ENCODE assay signal across 9 mouse cellular contexts in the genomic region with DNA sequence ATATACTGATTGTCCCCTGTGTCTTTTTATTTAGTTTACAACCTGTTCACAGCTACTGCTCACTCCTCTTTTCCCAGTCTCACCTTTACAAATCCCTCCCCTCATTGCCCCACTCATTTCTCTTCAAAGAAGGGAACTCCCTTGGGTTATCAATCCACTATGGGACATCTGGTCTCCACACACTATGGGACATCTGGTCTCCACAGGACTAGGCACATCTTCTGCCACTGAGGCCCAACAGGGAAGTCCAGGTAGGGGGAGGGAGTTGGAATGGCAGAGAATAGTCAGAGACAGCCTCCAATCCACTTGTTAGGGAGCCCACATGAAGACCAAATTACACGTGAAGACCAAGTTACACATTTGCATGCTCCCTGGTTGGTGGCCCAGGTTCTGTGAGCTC. TPM values are rescaled to one million over a fixed set of nuclear protein-coding genes. Genes with fewer than 3 reads are reported as not detected.
DNase-seq lines count a peak whose midpoint lies in the region; ATAC-seq and TF ChIP-seq lines count a peak whose summit lies in the region.
"Had no signal": no experiment of that assay in that cellular context is flagged by ENCODE, and none has a peak within 500 bp of the region (broad histone marks: within the 10 kb centered on the region; RNA-seq: fewer than 3 reads in every experiment).

No protein-coding gene starts in this region.

- DNase-seq in lung, postnatal 36 days: no peak
- no peak for DNase-seq in forebrain, postnatal 0 days
- DNase-seq in Muller cell, postnatal 12 days (ENCODE audit: inconsistent ontology term): no peak
- DNase-seq in cerebellum, adult 8-10 months: no peak
- no peak for DNase-seq in ovary, adult 18-20 months (ENCODE audit: low spot score)
- DNase-seq: thymus, postnatal 4 days had no signal

- H3K27ac ChIP-seq in lung, embryonic 16.5 days (ENCODE audit: low read length): no peak overlapping the region
- H3K27ac ChIP-seq in forebrain, postnatal 0 days (ENCODE audit: low read depth, low read length): no peak overlapping the region
- H3K27ac ChIP-seq in limb, embryonic 15.5 days: no peak overlapping the region
- H3K27ac ChIP-seq in stomach, embryonic 15.5 days: no peak overlapping the region

- H3K9me3 ChIP-seq in lung, embryonic 16.5 days (ENCODE audit: control insufficient read depth, low read length): no peaks in the 10 kb centered on the region
- H3K9me3 ChIP-seq in forebrain, postnatal 0 days (ENCODE audit: low read length): no peaks in the 10 kb centered on the region
- no peaks in the 10 kb centered on the region for H3K9me3 ChIP-seq in limb, embryonic 15.5 days
- H3K9me3 ChIP-seq in stomach, embryonic 15.5 days: no peaks in the 10 kb centered on the region

- no peak overlapping the region; the same call in 1 of the 2 replicates for H3K4me3 ChIP-seq in lung, embryonic 16.5 days (ENCODE audit: low read length)
- H3K4me3 ChIP-seq in forebrain, postnatal 0 days (ENCODE audit: low read depth, low read length): peak overlapping the region; percentile 42
- peak overlapping the region; percentile 39; the same call in 1 of the 2 replicates for H3K4me3 ChIP-seq in limb, embryonic 15.5 days
- H3K4me3 ChIP-seq in stomach, embryonic 15.5 days (replicated peaks): peak overlapping the region; percentile 40

- no peaks in the 10 kb centered on the region for H3K4me1 ChIP-seq in lung, embryonic 16.5 days (replicated peaks; ENCODE audit: control insufficient read depth, insufficient read depth, low read length)
- H3K4me1 ChIP-seq in forebrain, postnatal 0 days (ENCODE audit: insufficient read depth): no peaks in the 10 kb centered on the region
- peaks cover 7% of the 10 kb centered on the region; the same call in 1 of the 2 replicates for H3K4me1 ChIP-seq in limb, embryonic 15.5 days
- H3K4me1 ChIP-seq in stomach, embryonic 15.5 days: no peaks in the 10 kb centered on the region

- no peaks in the 10 kb centered on the region for H3K27me3 ChIP-seq in lung, embryonic 16.5 days (ENCODE audit: control insufficient read depth, insufficient read depth, low read depth, low read length)
- no peaks in the 10 kb centered on the region for H3K27me3 ChIP-seq in forebrain, postnatal 0 days (ENCODE audit: insufficient read depth, low read length)
- peaks cover 15% of the 10 kb centered on the region for H3K27me3 ChIP-seq in limb, embryonic 15.5 days
- no peaks in the 10 kb centered on the region for H3K27me3 ChIP-seq in stomach, embryonic 15.5 days (replicated peaks)

- ATAC-seq in lung, embryonic 16.5 days (ENCODE audit: low read depth): no peak
- ATAC-seq in forebrain, postnatal 0 days: no peak
- no peak for ATAC-seq in limb, embryonic 15.5 days (ENCODE audit: insufficient number of reproducible peaks, low FRiP score, low TSS enrichment, low read depth)
- ATAC-seq in stomach, embryonic 15.5 days (ENCODE audit: insufficient read depth, low FRiP score, low read depth): no peak

- WGBS in lung, embryonic 16.5 days: 40% methylated on average over 1 of the region's 1 CpGs
- WGBS in forebrain, postnatal 0 days: 63% methylated on average over 1 of the region's 1 CpGs
- whole genome bisulfite sequencing in limb, embryonic 15.5 days: 47% methylated on average over 1 of the region's 1 CpGs
- 65% methylated on average over 1 of the region's 1 CpGs for WGBS in stomach, embryonic 15.5 days

- H3K36me3 ChIP-seq in lung, embryonic 16.5 days (ENCODE audit: control insufficient read depth, insufficient read depth, low read length): no peaks in the 10 kb centered on the region
- H3K36me3 ChIP-seq in forebrain, postnatal 0 days (ENCODE audit: insufficient read depth): no peaks in the 10 kb centered on the region
- H3K36me3 ChIP-seq in limb, embryonic 15.5 days: no peaks in the 10 kb centered on the region
- H3K36me3 ChIP-seq in stomach, embryonic 15.5 days: no peaks in the 10 kb centered on the region

- no peak for TF ChIP-seq CTCF in forebrain, postnatal 0 days (IDR thresholded peaks at IDR 0.05; ENCODE audit: low read depth)

- H3K4me2 ChIP-seq in lung, embryonic 16.5 days (ENCODE audit: low read depth, low read length): peak overlapping the region; percentile 83; the same call in 1 of the 2 replicates
- peak overlapping the region; percentile 86 for H3K4me2 ChIP-seq in forebrain, postnatal 0 days (ENCODE audit: low read depth)
- H3K4me2 ChIP-seq in limb, embryonic 15.5 days: peak overlapping the region; percentile 79
- peak overlapping the region; percentile 83 for H3K4me2 ChIP-seq in stomach, embryonic 15.5 days

- no peak overlapping the region for H3K9ac ChIP-seq in lung, embryonic 16.5 days (ENCODE audit: low read length)
- 0 out of 2 replicates have a peak overlapping the region, but pooled peaks have one; percentile 62 for H3K9ac ChIP-seq in forebrain, postnatal 0 days
- no peak overlapping the region for H3K9ac ChIP-seq in limb, embryonic 15.5 days
- H3K9ac ChIP-seq in stomach, embryonic 15.5 days: no peak overlapping the region

RNA-seq across cellular contexts. Expression of a gene that starts 45.8 kb away (rescaled TPM):
- 29.6 and 32.8 TPM in 2 replicates for polyA plus RNA-seq in lung, embryonic 16.5 days (2015; fragmentation: Nextera tagmentation; extraction: Ambion mirVana)
- total RNA-seq in forebrain, postnatal 0 days (2014; rRNA removed): 89.3 and 116 TPM in 2 replicates
- 36.2 and 37.3 TPM in 2 replicates for polyA plus RNA-seq in forebrain, postnatal 0 days (2015; fragmentation: Nextera tagmentation; extraction: Ambion mirVana)
- 83.7 and 89.1 TPM in 2 replicates for polyA plus RNA-seq in limb, embryonic 15.5 days (2015; fragmentation: Nextera tagmentation; extraction: Ambion mirVana)
- 62.5 and 65.3 TPM in 2 replicates for polyA plus RNA-seq in stomach, embryonic 15.5 days (2015; fragmentation: Nextera tagmentation; extraction: Ambion mirVana)

RNA-seq across cellular contexts. Expression of a gene that starts 52.1 kb away (rescaled TPM):
- not detected in 2 replicates for polyA plus RNA-seq in lung, embryonic 16.5 days (2015; fragmentation: Nextera tagmentation; extraction: Ambion mirVana)
- total RNA-seq in forebrain, postnatal 0 days (2014; rRNA removed): not detected in 2 replicates
- not detected in 2 replicates for polyA plus RNA-seq in forebrain, postnatal 0 days (2015; fragmentation: Nextera tagmentation; extraction: Ambion mirVana)
- polyA plus RNA-seq in limb, embryonic 15.5 days (2015; fragmentation: Nextera tagmentation; extraction: Ambion mirVana): not detected in 2 replicates
- not detected in 2 replicates for polyA plus RNA-seq in stomach, embryonic 15.5 days (2015; fragmentation: Nextera tagmentation; extraction: Ambion mirVana)

RNA-seq across cellular contexts. Expression of a gene that starts 52.1 kb away (rescaled TPM):
- polyA plus RNA-seq in lung, embryonic 16.5 days (2015; fragmentation: Nextera tagmentation; extraction: Ambion mirVana): not detected in 2 replicates
- not detected in 2 replicates for total RNA-seq in forebrain, postnatal 0 days (2014; rRNA removed)
- not detected in 2 replicates for polyA plus RNA-seq in forebrain, postnatal 0 days (2015; fragmentation: Nextera tagmentation; extraction: Ambion mirVana)
- not detected in 2 replicates for polyA plus RNA-seq in limb, embryonic 15.5 days (2015; fragmentation: Nextera tagmentation; extraction: Ambion mirVana)
- not detected in 2 replicates for polyA plus RNA-seq in stomach, embryonic 15.5 days (2015; fragmentation: Nextera tagmentation; extraction: Ambion mirVana)
